Mouse (Mus musculus): ENCODE measurements around the gene Meis1. TPM values are rescaled to one million over a fixed set of nuclear protein-coding genes. Genes with fewer than 3 reads are reported as not detected.

The Meis1 gene
- polyA plus RNA-seq, 1 experiment from 2014 or later: 132 TPM

DNA sequence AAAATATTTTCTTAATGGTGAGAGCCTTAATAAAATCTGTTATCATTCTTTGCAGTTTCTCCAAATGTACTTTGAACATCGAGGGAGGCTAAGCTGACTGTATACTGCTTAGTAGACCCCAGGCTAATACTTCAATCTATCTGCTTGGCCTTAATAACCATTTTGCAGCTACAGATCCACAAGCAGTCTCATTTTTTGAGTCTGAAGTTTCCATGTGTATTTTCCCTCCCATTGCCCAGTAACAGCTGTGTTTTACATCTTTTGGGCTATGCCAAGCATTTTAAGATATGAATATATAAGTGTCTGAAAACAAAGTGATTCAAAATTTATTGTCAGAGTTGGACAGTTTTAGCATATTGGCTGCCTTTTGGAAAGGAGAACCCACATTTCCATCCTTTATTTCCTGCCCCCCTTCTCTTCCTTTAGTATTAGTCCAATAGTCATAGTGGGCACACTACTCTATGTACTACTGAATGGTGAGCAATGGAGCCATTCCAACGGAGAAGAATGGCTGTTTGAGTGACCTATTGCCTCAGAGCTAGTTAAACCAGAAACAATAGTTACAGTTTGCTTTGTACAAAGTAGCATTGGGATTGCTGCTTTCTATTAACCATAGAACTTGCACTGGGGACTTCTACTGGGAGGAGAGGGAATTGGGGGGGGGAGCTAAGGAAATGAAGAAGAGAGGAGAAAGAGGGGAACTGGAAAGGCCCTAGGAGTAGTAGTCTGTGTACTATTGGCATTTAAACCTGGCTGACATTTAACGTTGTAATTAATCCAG lies 12.7 kb downstream of the Meis1 start:
- Histone ChIP-seq H3K9me3 (ENCODE audit: control insufficient read depth, low read length) (no peaks in the 10 kb centered on the region), H3K9ac (ENCODE audit: low read depth, low read length) (no peak overlapping the region), H3K27me3 (ENCODE audit: control insufficient read depth, insufficient read depth, low read length) (no peaks in the 10 kb centered on the region), H3K36me3 (ENCODE audit: control insufficient read depth, insufficient read depth, low read length) (peaks cover 2% of the 10 kb centered on the region; the same call in 1 of the 2 replicates), H3K27ac (ENCODE audit: low read depth, low read length) (0 out of 2 replicates have a peak overlapping the region, but pooled peaks have one; percentile 30), H3K4me3 (ENCODE audit: low read depth, low read length) (no peak overlapping the region), H3K4me2 (replicated peaks; ENCODE audit: low read depth, low read length) (no peak overlapping the region), H3K4me1 (replicated peaks; ENCODE audit: control insufficient read depth, insufficient read depth, low read length) (peaks cover 11% of the 10 kb centered on the region)
- ATAC-seq (ENCODE audit: low FRiP score) (no peak), DNase-seq (ENCODE audit: low spot score) (no peak)
- 55% methylated on average over 3 of the region's 3 CpGs for WGBS

DNA sequence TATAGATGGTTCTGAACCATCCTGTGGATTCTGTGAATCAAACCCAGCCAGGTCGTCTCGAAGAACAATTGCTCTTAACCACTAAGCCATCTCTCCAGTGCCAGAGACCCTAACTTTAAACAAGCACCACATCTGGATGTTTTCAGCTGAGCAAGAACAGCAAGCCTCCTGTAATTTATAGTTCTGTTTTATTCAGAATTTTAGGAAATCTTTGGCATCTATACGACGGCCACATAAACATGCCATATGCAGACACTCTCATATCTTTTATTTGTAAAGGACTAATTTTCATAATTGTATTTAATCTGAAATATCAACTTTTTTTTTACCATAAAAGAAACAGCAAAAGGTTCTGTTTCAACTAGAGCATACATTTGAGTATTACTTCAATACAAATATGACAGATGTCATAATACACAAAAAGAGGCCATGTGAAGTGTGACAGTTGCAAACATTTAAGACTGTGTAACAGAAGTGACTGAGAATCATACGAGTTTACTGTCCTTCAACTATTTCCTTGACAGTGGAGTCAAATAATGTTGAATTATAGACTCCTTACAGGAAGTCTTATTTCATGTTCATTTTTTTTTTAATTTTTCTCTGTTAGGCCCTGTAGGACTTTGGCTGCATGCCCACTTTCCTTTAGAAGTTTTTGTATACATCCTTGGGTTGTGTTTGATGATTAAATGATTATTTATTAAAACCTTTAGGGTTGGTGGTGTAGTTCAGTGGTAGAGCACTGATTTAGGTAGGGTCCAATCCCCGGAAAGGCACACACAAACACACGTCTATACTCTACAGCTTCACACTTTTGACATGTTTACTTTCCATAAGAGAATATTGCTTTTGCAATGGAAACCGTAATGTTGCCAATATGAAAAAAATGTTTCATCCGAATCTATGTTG lies 13.5 kb downstream of the Meis1 start:
- no peak for DNase-seq (ENCODE audit: low spot score)
- H3K27me3 ChIP-seq (ENCODE audit: control insufficient read depth, insufficient read depth, low read length): no peaks in the 10 kb centered on the region

DNA sequence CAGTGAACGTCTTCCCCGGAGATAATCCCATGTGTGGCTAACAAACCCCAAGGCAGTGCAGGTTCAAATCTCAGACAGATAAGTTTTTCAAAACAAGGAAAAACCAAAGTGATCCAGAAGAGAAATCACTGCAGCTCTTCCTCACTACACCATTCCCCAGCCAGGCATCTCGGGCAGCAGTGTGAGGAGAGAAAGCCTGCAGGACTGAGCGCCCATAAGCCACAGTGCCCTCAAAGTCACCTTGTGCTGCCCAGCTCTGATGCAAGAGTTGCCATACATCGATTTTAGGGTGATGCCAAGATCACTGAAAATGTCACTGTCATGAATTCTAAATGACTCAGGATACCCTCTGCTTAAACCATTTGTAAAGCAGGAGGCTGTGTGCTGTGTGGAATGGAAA lies 15.7 kb downstream of the Meis1 start:
- no peaks in the 10 kb centered on the region for H3K9me3 ChIP-seq (ENCODE audit: control insufficient read depth, low read length)
- H3K36me3 ChIP-seq (ENCODE audit: control insufficient read depth, insufficient read depth, low read length): peaks cover 2% of the 10 kb centered on the region; the same call in 1 of the 2 replicates
- no peak overlapping the region for H3K4me2 ChIP-seq (replicated peaks; ENCODE audit: low read depth, low read length)
- no peak overlapping the region for H3K9ac ChIP-seq (ENCODE audit: low read depth, low read length)
- no peaks in the 10 kb centered on the region for H3K27me3 ChIP-seq (ENCODE audit: control insufficient read depth, insufficient read depth, low read length)
- H3K4me1 ChIP-seq (replicated peaks; ENCODE audit: control insufficient read depth, insufficient read depth, low read length): peaks cover 1% of the 10 kb centered on the region; the same call in 1 of the 2 replicates
- ATAC-seq (ENCODE audit: low FRiP score) (no peak), DNase-seq (ENCODE audit: low spot score) (no peak)
- H3K4me3 ChIP-seq (ENCODE audit: low read depth, low read length): no peak overlapping the region
- no peak overlapping the region for H3K27ac ChIP-seq (ENCODE audit: low read depth, low read length)
- 80% methylated on average over 5 of the region's 5 CpGs for WGBS

More for the DNA sequence above, 13.5 kb downstream of the Meis1 start:
- Histone ChIP-seq H3K36me3 (ENCODE audit: control insufficient read depth, insufficient read depth, low read length) (peaks cover 2% of the 10 kb centered on the region; the same call in 1 of the 2 replicates), H3K4me2 (replicated peaks; ENCODE audit: low read depth, low read length) (no peak overlapping the region), H3K27ac (ENCODE audit: low read depth, low read length) (no peak overlapping the region), H3K4me3 (ENCODE audit: low read depth, low read length) (no peak overlapping the region), H3K4me1 (replicated peaks; ENCODE audit: control insufficient read depth, insufficient read depth, low read length) (peaks cover 10% of the 10 kb centered on the region), H3K9ac (ENCODE audit: low read depth, low read length) (no peak overlapping the region), H3K9me3 (ENCODE audit: control insufficient read depth, low read length) (no peaks in the 10 kb centered on the region)
- WGBS: 88% methylated on average over 9 of the region's 9 CpGs
- no peak for ATAC-seq (ENCODE audit: low FRiP score)

DNA sequence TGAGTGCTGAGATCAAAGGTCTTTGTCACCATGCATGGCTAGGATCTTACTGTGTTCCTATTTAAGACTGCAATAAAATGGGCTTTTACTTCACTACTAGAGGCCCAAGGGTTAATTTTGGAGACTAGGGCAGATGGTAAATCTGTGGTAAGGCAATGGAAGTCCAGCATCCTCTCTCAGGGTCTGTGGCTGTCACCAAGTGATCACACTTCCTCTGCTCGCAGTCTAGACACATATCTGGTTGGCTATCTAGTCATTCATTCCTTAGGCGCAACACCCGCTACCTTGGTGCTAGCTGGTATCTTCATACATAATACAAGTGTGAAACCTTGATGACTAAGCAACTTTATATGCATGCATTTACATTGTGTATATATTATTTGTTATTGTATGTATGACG lies 22.0 kb downstream of the Meis1 start:
- H3K27ac ChIP-seq (ENCODE audit: low read depth, low read length): no peak overlapping the region
- DNase-seq (ENCODE audit: low spot score) (no peak), ATAC-seq (ENCODE audit: low FRiP score) (no peak)
- H3K9me3 ChIP-seq (ENCODE audit: control insufficient read depth, low read length): no peaks in the 10 kb centered on the region
- WGBS: 99% methylated on average over 4 of the region's 4 CpGs
- H3K4me1 ChIP-seq (replicated peaks; ENCODE audit: control insufficient read depth, insufficient read depth, low read length): 0 out of 2 replicates have a peak, but pooled peaks cover 4% of the 10 kb centered on the region
- no peaks in the 10 kb centered on the region for H3K27me3 ChIP-seq (ENCODE audit: control insufficient read depth, insufficient read depth, low read length)
- no peak overlapping the region for H3K4me2 ChIP-seq (replicated peaks; ENCODE audit: low read depth, low read length)
- H3K36me3 ChIP-seq (ENCODE audit: control insufficient read depth, insufficient read depth, low read length): peaks cover 7% of the 10 kb centered on the region
- no peak overlapping the region for H3K4me3 ChIP-seq (ENCODE audit: low read depth, low read length)
- H3K9ac ChIP-seq (ENCODE audit: low read depth, low read length): no peak overlapping the region

- peaks cover 7% of the 10 kb centered on the region for H3K36me3 ChIP-seq (ENCODE audit: control insufficient read depth, insufficient read depth, low read length)
- DNase-seq (ENCODE audit: low spot score): no peak
Observed at GRCm38 (mm10) chr11:18996289-18996688, 22.5 kb downstream of the Meis1 start.

DNA sequence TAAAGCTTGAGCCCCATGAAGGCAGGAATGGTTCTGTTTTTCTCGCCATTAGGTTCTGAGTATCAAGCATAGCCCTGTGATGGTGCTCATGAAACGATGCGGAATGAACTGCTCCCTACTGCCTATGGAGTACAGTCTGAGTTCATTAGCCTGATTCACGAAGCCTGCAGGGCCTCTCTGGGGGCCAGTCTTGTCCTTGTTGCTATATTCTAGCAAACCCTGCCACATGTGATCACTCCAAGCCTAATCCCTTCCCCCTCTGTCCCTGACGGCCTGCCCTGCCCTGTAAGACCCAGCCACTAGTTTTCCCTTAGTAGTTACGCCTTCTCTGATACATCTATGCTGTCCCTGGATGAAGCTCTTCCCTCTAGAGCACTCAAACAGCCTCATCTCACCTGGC lies 26.0 kb downstream of the Meis1 start:
- Histone ChIP-seq H3K4me2 (replicated peaks; ENCODE audit: low read depth, low read length) (no peak overlapping the region), H3K4me3 (ENCODE audit: low read depth, low read length) (no peak overlapping the region), H3K4me1 (replicated peaks; ENCODE audit: control insufficient read depth, insufficient read depth, low read length) (peaks cover 16% of the 10 kb centered on the region; the same call in 1 of the 2 replicates), H3K27ac (ENCODE audit: low read depth, low read length) (0 out of 2 replicates have a peak overlapping the region, but pooled peaks have one; percentile 36), H3K9me3 (ENCODE audit: control insufficient read depth, low read length) (no peaks in the 10 kb centered on the region), H3K27me3 (ENCODE audit: control insufficient read depth, insufficient read depth, low read length) (no peaks in the 10 kb centered on the region), H3K9ac (ENCODE audit: low read depth, low read length) (no peak overlapping the region), H3K36me3 (ENCODE audit: control insufficient read depth, insufficient read depth, low read length) (peaks cover 11% of the 10 kb centered on the region)
- no peak for DNase-seq (ENCODE audit: low spot score)
- 74% methylated on average over 6 of the region's 6 CpGs for WGBS
- no peak for ATAC-seq (ENCODE audit: low FRiP score)

More at GRCm38 (mm10) chr11:18996289-18996688, 22.5 kb downstream of the Meis1 start:
- H3K9ac ChIP-seq (ENCODE audit: low read depth, low read length): no peak overlapping the region
- H3K4me2 ChIP-seq (replicated peaks; ENCODE audit: low read depth, low read length): no peak overlapping the region
- no peak overlapping the region for H3K4me3 ChIP-seq (ENCODE audit: low read depth, low read length)
- no peaks in the 10 kb centered on the region for H3K27me3 ChIP-seq (ENCODE audit: control insufficient read depth, insufficient read depth, low read length)
- H3K27ac ChIP-seq (ENCODE audit: low read depth, low read length): no peak overlapping the region
- no peak for ATAC-seq (ENCODE audit: low FRiP score)
- H3K9me3 ChIP-seq (ENCODE audit: control insufficient read depth, low read length): no peaks in the 10 kb centered on the region
- H3K4me1 ChIP-seq (replicated peaks; ENCODE audit: control insufficient read depth, insufficient read depth, low read length): peaks cover 6% of the 10 kb centered on the region; the same call in 1 of the 2 replicates
- WGBS: 100% methylated on average over 2 of the region's 2 CpGs

DNA sequence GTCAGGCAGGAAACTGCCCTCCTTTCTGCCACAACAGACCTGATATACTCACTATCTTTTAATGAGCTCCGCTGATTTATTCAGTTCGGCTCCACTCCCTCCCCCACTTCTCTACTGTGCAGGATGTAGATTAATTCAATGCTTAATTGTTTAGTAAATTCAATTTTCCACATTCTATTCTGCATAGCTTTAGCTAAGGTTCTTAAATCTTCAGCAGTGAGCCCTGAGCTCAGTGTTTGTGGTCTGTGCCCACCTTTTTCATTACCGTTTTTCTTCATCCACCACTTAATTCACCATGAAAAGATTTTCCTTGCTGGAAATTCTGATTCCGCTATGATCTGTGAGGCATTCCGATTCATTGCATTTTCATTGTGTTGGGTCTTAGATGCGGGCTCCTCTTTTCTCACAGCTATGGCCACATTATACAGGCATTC lies 28.5 kb downstream of the Meis1 start:
- Histone ChIP-seq H3K4me2 (replicated peaks; ENCODE audit: low read depth, low read length) (no peak overlapping the region), H3K4me1 (replicated peaks; ENCODE audit: control insufficient read depth, insufficient read depth, low read length) (peaks cover 16% of the 10 kb centered on the region; the same call in 1 of the 2 replicates), H3K27ac (ENCODE audit: low read depth, low read length) (peak overlapping the region; percentile 48; the same call in 1 of the 2 replicates), H3K4me3 (ENCODE audit: low read depth, low read length) (no peak overlapping the region), H3K9me3 (ENCODE audit: control insufficient read depth, low read length) (no peaks in the 10 kb centered on the region), H3K36me3 (ENCODE audit: control insufficient read depth, insufficient read depth, low read length) (peaks cover 6% of the 10 kb centered on the region), H3K9ac (ENCODE audit: low read depth, low read length) (no peak overlapping the region), H3K27me3 (ENCODE audit: control insufficient read depth, insufficient read depth, low read length) (no peaks in the 10 kb centered on the region)
- WGBS: 44% methylated on average over 6 of the region's 6 CpGs
- ATAC-seq (ENCODE audit: low FRiP score) (peak; percentile 64), DNase-seq (ENCODE audit: low spot score) (no peak)

- Histone ChIP-seq H3K9me3 (ENCODE audit: control insufficient read depth, low read length) (no peaks in the 10 kb centered on the region), H3K9ac (ENCODE audit: low read depth, low read length) (no peak overlapping the region), H3K4me2 (replicated peaks; ENCODE audit: low read depth, low read length) (no peak overlapping the region), H3K36me3 (ENCODE audit: control insufficient read depth, insufficient read depth, low read length) (peaks cover 6% of the 10 kb centered on the region), H3K4me1 (replicated peaks; ENCODE audit: control insufficient read depth, insufficient read depth, low read length) (peaks cover 16% of the 10 kb centered on the region; the same call in 1 of the 2 replicates), H3K27me3 (ENCODE audit: control insufficient read depth, insufficient read depth, low read length) (no peaks in the 10 kb centered on the region), H3K4me3 (ENCODE audit: low read depth, low read length) (no peak overlapping the region), H3K27ac (ENCODE audit: low read depth, low read length) (peak overlapping the region; percentile 30; the same call in 1 of the 2 replicates)
- WGBS: 49% methylated on average over 6 of the region's 6 CpGs
- ATAC-seq (ENCODE audit: low FRiP score) (peak; percentile 39), DNase-seq (ENCODE audit: low spot score) (no peak)
Observed at GRCm38 (mm10) chr11:18989669-18990243, 29.0 kb downstream of the Meis1 start.

Data from hindbrain, embryonic 11.5 days (tissue).